Mouse (Mus musculus) kidney, adult 8-10 months (tissue): ENCODE data around the gene Mlx.

Experiments used
- DNase-seq, 2 experiments: peaks; one replicate each; pipeline ENCODE4 v3.0.0; 2022

Gene Mlx

GRCm38 (mm10) chr11:101066549-101067412 is 20.3 kb upstream of the Mlx start:
- peak; percentile 82 to 91 for DNase-seq

- peak; percentile 97 for DNase-seq
These were observed 17.5 kb upstream of the Mlx start, which contains the start of gene Naglu for GRCm38 (mm10) chr11:101069391-101070188. Gene Naglu (plus strand): TSS chr11:101070012.

GRCm38 (mm10) chr11:101070189-101070527 is 16.9 kb upstream of the Mlx start:
- no peak for DNase-seq

GRCm38 (mm10) chr11:101070987-101071386 is 16.1 kb upstream of the Mlx start:
- DNase-seq, result no peak

GRCm38 (mm10) chr11:101071810-101072428 is 15.2 kb upstream of the Mlx start:
- DNase-seq, result no peak

GRCm38 (mm10) chr11:101078121-101078520 is 9.0 kb upstream of the Mlx start, which contains the start of gene Hsd17b1:
Gene Hsd17b1 (plus strand): TSS chr11:101078411.
- DNase-seq, result no peak

GRCm38 (mm10) chr11:101079746-101080145 is 7.3 kb upstream of the Mlx start:
- no peak for DNase-seq

GRCm38 (mm10) chr11:101080421-101080820 is 6.7 kb upstream of the Mlx start:
- DNase-seq, result no peak

GRCm38 (mm10) chr11:101081659-101082058 is 5.4 kb upstream of the Mlx start:
- DNase-seq, result no peak

- DNase-seq, result peak; percentile 85 to 88
These were observed 4.6 kb upstream of the Mlx start, which contains the start of gene Coasy for GRCm38 (mm10) chr11:101082208-101083082. Gene Coasy (plus strand): TSS chr11:101082565.

- DNase-seq, result peak; percentile 70 to 81
These were observed 3.9 kb upstream of the Mlx start for GRCm38 (mm10) chr11:101083083-101083697.

- no peak for DNase-seq
These were observed 2.8 kb upstream of the Mlx start for GRCm38 (mm10) chr11:101084246-101084645.

- no peak for DNase-seq
These were observed 2.3 kb upstream of the Mlx start for GRCm38 (mm10) chr11:101084811-101085210.

GRCm38 (mm10) chr11:101085617-101086322 is 1.3 kb upstream of the Mlx start:
- DNase-seq, result peak; percentile 56 to 64

- no peak for DNase-seq
These were observed 778 bp upstream of the Mlx start for GRCm38 (mm10) chr11:101086323-101086674.

GRCm38 (mm10) chr11:101087682-101088055 is 592 bp downstream of the Mlx start:
- peak; percentile 60 to 61 for DNase-seq

GRCm38 (mm10) chr11:101089931-101090330 is 2.9 kb downstream of the Mlx start:
- DNase-seq, result no peak

- DNase-seq, result no peak
These were observed 7.8 kb downstream of the Mlx start for GRCm38 (mm10) chr11:101094930-101095313.

- DNase-seq, result peak; percentile 96 to 97
These were observed 8.4 kb downstream of the Mlx start, which contains the start of gene Psmc3ip for GRCm38 (mm10) chr11:101095314-101096024. Gene Psmc3ip (minus strand): TSS chr11:101095436.

- DNase-seq, result no peak
These were observed 11.2 kb downstream of the Mlx start for GRCm38 (mm10) chr11:101098231-101098630.
